22 mouse cellular contexts compared by ENCODE assay signal in genomic region chr4:78288506-78288905, GRCm38 (mm10).
DNase-seq lines count a peak whose midpoint lies in the region; ATAC-seq and TF ChIP-seq lines count a peak whose summit lies in the region.
"Had no signal": no experiment of that assay in that cellular context is flagged by ENCODE, and none has a peak within 500 bp of the region (broad histone marks: within the 10 kb centered on the region; RNA-seq: fewer than 3 reads in every experiment).

No protein-coding gene starts in this region.

- H3K27ac ChIP-seq in kidney, adult 2 months (ENCODE audit: insufficient read depth, low read depth, low read length) = no peak overlapping the region
- H3K27ac ChIP-seq: embryonic facial prominence, embryonic 13.5 days; forebrain, embryonic 12.5 days; gastrocnemius, adult 2 months; hindbrain, embryonic 10.5 days had no signal

- H3K27me3 ChIP-seq in kidney, adult 2 months (replicated peaks; ENCODE audit: control insufficient read depth, insufficient read depth, low read length) = no peaks in the 10 kb centered on the region
- H3K27me3 ChIP-seq: embryonic facial prominence, embryonic 13.5 days; forebrain, embryonic 12.5 days; heart, embryonic 12.5 days had no signal

- intact Hi-C loops in left cerebral cortex, postnatal 10 days (cut with DNase I) = no loop called here

- no peaks in the 10 kb centered on the region for H3K36me3 ChIP-seq in kidney, adult 2 months (ENCODE audit: control insufficient read depth, insufficient read depth, low read length)
- H3K36me3 ChIP-seq: embryonic facial prominence, embryonic 13.5 days; forebrain, embryonic 12.5 days; G1E; heart, embryonic 12.5 days; hindbrain, embryonic 10.5 days had no signal

- peak; percentile 100 for ATAC-seq in frontal cortex, adult (ENCODE audit: low TSS enrichment)
- ATAC-seq: CD4-positive, CD25-positive, alpha-beta regulatory T cell, adult 4 months; hindbrain, embryonic 16.5 days; inflammation-experienced regulatory T-cells, adult 6 months had no signal

- H3K4me1 ChIP-seq in kidney, adult 2 months (ENCODE audit: control insufficient read depth, insufficient read depth, low read length) = no peaks in the 10 kb centered on the region
- H3K4me1 ChIP-seq: embryonic facial prominence, embryonic 13.5 days; forebrain, embryonic 12.5 days; heart, embryonic 12.5 days; hindbrain, embryonic 10.5 days had no signal

- TF ChIP-seq POLR2A in kidney, adult 2 months (IDR thresholded peaks at IDR 0.05; ENCODE audit: low read depth, low read length) = no peak

- no peak overlapping the region for H3K4me3 ChIP-seq in kidney, adult 2 months (ENCODE audit: insufficient read depth, low read depth, low read length)
- H3K4me3 ChIP-seq: embryonic facial prominence, embryonic 13.5 days; forebrain, embryonic 12.5 days; gastrocnemius, adult 2 months; heart, embryonic 12.5 days; hindbrain, embryonic 10.5 days had no signal

- DNase-seq in frontal cortex, postnatal 25 days (ENCODE audit: low spot score in 2 of 2) = no peak
- DNase-seq in left cerebral cortex, adult 18-20 months (ENCODE audit: low spot score in 2 of 2) = peak; percentile 7 to 23
- no peak for DNase-seq in left cerebral cortex, postnatal 10 days (ENCODE audit: extremely low spot score in 1 of 2, low spot score in 2 of 2)
- DNase-seq in brain, adult 2 months (ENCODE audit: low read depth, low spot score) = peak; percentile 72
- peak; percentile 50 for DNase-seq in telencephalon, adult 2 months (ENCODE audit: low read depth, low spot score)
- DNase-seq in kidney, adult 2 months = no peak
- DNase-seq: adrenal gland, adult 8-10 months; B cell, adult 2 months; cerebellum, adult 18-20 months; cerebellum, adult 9-11 months; cerebellum, postnatal 36 days; gastrocnemius, adult 2 months; gastrocnemius, postnatal 25 days had no signal

- TF ChIP-seq CTCF in kidney, adult 2 months (conservative IDR thresholded peaks at IDR 0.05; ENCODE audit: insufficient read depth, insufficient read length, low read depth, low read length) = no peak

Comparison
In these comparisons a context has a peak if more than half of its experiments do, and no peak if none do; other contexts are left out.
1. DNase-seq: peak in left cerebral cortex, adult 18-20 months (2 of 2), brain, adult 2 months (single experiment) and telencephalon, adult 2 months (single experiment); none in frontal cortex, postnatal 25 days (0 of 2), left cerebral cortex, postnatal 10 days (0 of 2) and kidney, adult 2 months (single experiment).